Mouse (Mus musculus): ENCODE data around the gene Rpa1. TPM values are rescaled to one million over a fixed set of nuclear protein-coding genes. Genes with fewer than 3 reads are reported as not detected.
A peak's percentile ranks its signal among the peaks of the same experiment; 100 is the strongest.
"Not testable (repeated sequence)": the region's sequence is repeated elsewhere in the genome, so short reads cannot be mapped to it uniquely, and the experiment has no call there.

The Rpa1 gene
- polyA plus RNA-seq, 2 experiments: 79.9 to 92.7 TPM

- ATAC-seq (ENCODE audit: low FRiP score, low read depth): no peak
- H3K9ac ChIP-seq (ENCODE audit: low read depth, low read length, severe bottlenecking): no peak overlapping the region
Observed at GRCm38 (mm10) chr11:75288517-75288916, 59.6 kb downstream of the Rpa1 start.

GRCm38 (mm10) chr11:75287940-75288339, 60.2 kb downstream of the Rpa1 start:
- peaks cover 6% of the 10 kb centered on the region; the same call in 1 of the 2 replicates for H3K27me3 ChIP-seq (ENCODE audit: control insufficient read depth, insufficient read depth, low read length)
- no peak for TF ChIP-seq POLR2A (IDR thresholded peaks at IDR 0.05; ENCODE audit: borderline replicate concordance, extremely low read depth, insufficient read depth, insufficient read length)
- no peak overlapping the region for H3K27ac ChIP-seq (replicated peaks; ENCODE audit: low read depth, low read length)
- H3K4me3 ChIP-seq (replicated peaks; ENCODE audit: low read length): no peak overlapping the region
- no peaks in the 10 kb centered on the region for H3K36me3 ChIP-seq (ENCODE audit: control insufficient read depth, insufficient read depth, low read length)
- DNase-seq (ENCODE audit: low spot score): no peak
- H3K9ac ChIP-seq (ENCODE audit: low read depth, low read length, severe bottlenecking): peak overlapping the region; percentile 4; the same call in 1 of the 2 replicates
- ATAC-seq (ENCODE audit: low FRiP score, low read depth): no peak
- no peaks in the 10 kb centered on the region for H3K9me3 ChIP-seq (ENCODE audit: control insufficient read depth, low read length)
- no peak overlapping the region for H3K4me2 ChIP-seq (replicated peaks; ENCODE audit: low read depth, low read length, severe bottlenecking)
- WGBS: 78% methylated on average over 10 of the region's 10 CpGs
- no peaks in the 10 kb centered on the region for H3K4me1 ChIP-seq (ENCODE audit: control insufficient read depth, insufficient read depth, low read length)

More at GRCm38 (mm10) chr11:75288517-75288916, 59.6 kb downstream of the Rpa1 start:
- no peak for DNase-seq (ENCODE audit: low spot score)
- Histone ChIP-seq H3K27me3 (ENCODE audit: control insufficient read depth, insufficient read depth, low read length) (peaks cover under 1% of the 10 kb centered on the region; the same call in 1 of the 2 replicates), H3K36me3 (ENCODE audit: control insufficient read depth, insufficient read depth, low read length) (no peaks in the 10 kb centered on the region), H3K4me3 (replicated peaks; ENCODE audit: low read length) (no peak overlapping the region), H3K27ac (replicated peaks; ENCODE audit: low read depth, low read length) (no peak overlapping the region), H3K9me3 (ENCODE audit: control insufficient read depth, low read length) (no peaks in the 10 kb centered on the region), H3K4me1 (ENCODE audit: control insufficient read depth, insufficient read depth, low read length) (no peaks in the 10 kb centered on the region), H3K4me2 (replicated peaks; ENCODE audit: low read depth, low read length, severe bottlenecking) (no peak overlapping the region)
- TF ChIP-seq POLR2A (IDR thresholded peaks at IDR 0.05; ENCODE audit: borderline replicate concordance, extremely low read depth, insufficient read depth, insufficient read length): no peak
- WGBS: 86% methylated on average over 8 of the region's 8 CpGs

DNA sequence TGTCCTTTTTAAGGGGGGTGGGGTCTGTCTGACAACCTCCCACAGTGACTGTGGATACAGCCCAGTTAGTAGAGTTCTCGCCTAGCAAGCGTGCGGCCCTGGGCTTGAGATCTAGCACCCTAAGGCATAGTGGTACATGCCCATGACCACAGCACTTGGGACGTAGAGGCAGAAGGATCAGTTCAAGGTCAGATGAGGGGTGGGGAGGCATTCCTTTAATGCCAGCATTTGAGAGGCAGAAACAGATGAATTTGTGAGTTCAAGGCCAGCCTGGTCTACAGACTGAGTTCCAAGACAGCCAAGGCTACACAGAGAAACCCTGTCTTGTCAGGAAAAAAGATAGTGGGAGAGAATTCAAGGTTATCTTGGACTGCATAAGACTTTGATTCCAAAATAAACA, 61.3 kb downstream of the Rpa1 start:
- Histone ChIP-seq H3K9ac (ENCODE audit: low read depth, low read length, severe bottlenecking) (no peak overlapping the region), H3K4me1 (ENCODE audit: control insufficient read depth, insufficient read depth, low read length) (peaks cover 8% of the 10 kb centered on the region), H3K9me3 (ENCODE audit: control insufficient read depth, low read length) (no peaks in the 10 kb centered on the region), H3K4me3 (replicated peaks; ENCODE audit: low read length) (no peak overlapping the region), H3K36me3 (ENCODE audit: control insufficient read depth, insufficient read depth, low read length) (no peaks in the 10 kb centered on the region), H3K4me2 (replicated peaks; ENCODE audit: low read depth, low read length, severe bottlenecking) (no peak overlapping the region), H3K27me3 (ENCODE audit: control insufficient read depth, insufficient read depth, low read length) (peaks cover 15% of the 10 kb centered on the region), H3K27ac (replicated peaks; ENCODE audit: low read depth, low read length) (no peak overlapping the region)
- DNase-seq (ENCODE audit: low spot score) (no peak), ATAC-seq (ENCODE audit: low FRiP score, low read depth) (no peak)
- TF ChIP-seq POLR2A (IDR thresholded peaks at IDR 0.05; ENCODE audit: borderline replicate concordance, extremely low read depth, insufficient read depth, insufficient read length): no peak
- 86% methylated on average over 4 of the region's 4 CpGs for WGBS

DNA sequence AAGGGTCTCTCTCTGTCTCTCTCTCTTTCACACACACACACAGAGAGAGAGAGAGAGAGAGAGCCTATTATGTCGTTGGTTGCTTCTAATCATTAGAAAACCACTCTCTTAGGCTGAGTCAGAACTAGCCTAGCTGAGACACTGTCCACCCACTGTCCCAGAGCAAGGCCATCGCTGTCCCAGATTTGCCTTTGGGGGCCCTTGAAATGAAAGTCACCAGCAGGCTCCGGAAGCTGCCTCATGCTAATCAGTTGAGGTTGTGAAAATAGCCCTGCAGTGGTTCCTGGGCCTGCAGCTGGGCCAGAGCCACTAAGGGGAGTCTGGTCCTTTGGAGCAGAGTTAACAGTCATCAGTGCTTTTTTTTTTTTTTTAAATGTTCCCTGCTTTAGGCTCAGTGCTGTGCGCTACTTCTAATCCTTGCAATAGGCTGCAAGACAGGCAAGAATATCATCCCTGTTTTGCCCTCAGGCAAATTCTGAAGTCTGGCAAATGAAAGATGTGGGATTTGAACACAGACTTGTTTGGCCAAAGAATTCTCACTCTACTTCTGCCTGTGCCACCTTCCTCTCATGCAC, 62.1 kb downstream of the Rpa1 start:
- H3K9me3 ChIP-seq (ENCODE audit: control insufficient read depth, low read length): no peaks in the 10 kb centered on the region
- DNase-seq (ENCODE audit: low spot score) (no peak), ATAC-seq (ENCODE audit: low FRiP score, low read depth) (no peak)
- peaks cover 21% of the 10 kb centered on the region for H3K27me3 ChIP-seq (ENCODE audit: control insufficient read depth, insufficient read depth, low read length)
- no peak overlapping the region for H3K4me3 ChIP-seq (replicated peaks; ENCODE audit: low read length)
- no peak for TF ChIP-seq POLR2A (IDR thresholded peaks at IDR 0.05; ENCODE audit: borderline replicate concordance, extremely low read depth, insufficient read depth, insufficient read length)
- H3K4me2 ChIP-seq (replicated peaks; ENCODE audit: low read depth, low read length, severe bottlenecking): no peak overlapping the region
- no peak overlapping the region for H3K27ac ChIP-seq (replicated peaks; ENCODE audit: low read depth, low read length)
- 32% methylated on average over 4 of the region's 4 CpGs for WGBS
- no peaks in the 10 kb centered on the region for H3K36me3 ChIP-seq (ENCODE audit: control insufficient read depth, insufficient read depth, low read length)
- peaks cover 15% of the 10 kb centered on the region for H3K4me1 ChIP-seq (ENCODE audit: control insufficient read depth, insufficient read depth, low read length)
- H3K9ac ChIP-seq (ENCODE audit: low read depth, low read length, severe bottlenecking): no peak overlapping the region

- H3K4me3 ChIP-seq (replicated peaks; ENCODE audit: low read length); H3K9ac ChIP-seq (ENCODE audit: low read depth, low read length, severe bottlenecking); H3K4me2 ChIP-seq (replicated peaks; ENCODE audit: low read depth, low read length, severe bottlenecking); H3K27ac ChIP-seq (replicated peaks; ENCODE audit: low read depth, low read length); DNase-seq (ENCODE audit: low spot score); ATAC-seq (ENCODE audit: low FRiP score, low read depth); H3K36me3 ChIP-seq (ENCODE audit: control insufficient read depth, insufficient read depth, low read length); H3K9me3 ChIP-seq (ENCODE audit: control insufficient read depth, low read length): not testable (repeated sequence)
- 73% methylated on average over 3 of the region's 3 CpGs for WGBS
- Histone ChIP-seq H3K27me3 (ENCODE audit: control insufficient read depth, insufficient read depth, low read length) (peaks cover 21% of the 10 kb centered on the region), H3K4me1 (ENCODE audit: control insufficient read depth, insufficient read depth, low read length) (peaks cover 33% of the 10 kb centered on the region)
Observed at GRCm38 (mm10) chr11:75283784-75284183, 64.3 kb downstream of the Rpa1 start.
